Mouse (Mus musculus): ENCODE measurements around the gene Disp2.

DNA sequence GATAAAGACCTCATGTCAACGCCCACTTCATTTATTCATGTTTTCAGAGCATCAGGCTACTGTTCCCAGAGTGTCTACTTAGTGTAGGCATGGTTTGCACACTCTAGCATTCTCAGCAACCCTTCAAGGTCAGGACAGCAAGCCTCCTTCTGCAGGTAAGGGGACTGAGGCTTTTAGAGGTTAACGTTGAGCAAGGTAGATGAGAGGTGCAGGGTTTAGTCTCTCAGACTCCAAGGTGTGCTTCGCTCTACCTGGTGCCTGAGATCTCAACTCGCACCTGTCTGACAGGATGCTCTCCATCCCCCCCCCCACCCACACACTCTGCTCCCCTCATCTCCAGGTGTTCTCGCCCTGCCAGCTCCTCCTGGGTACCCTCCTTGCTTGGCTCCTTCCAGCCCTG, 25.4 kb upstream of the Disp2 start:
- TF ChIP-seq CTCF (IDR thresholded peaks at IDR 0.05), result no peak
- no peak for TF ChIP-seq EP300 (IDR thresholded peaks at IDR 0.05)

All from lung, postnatal 0 days (tissue).